Mouse (Mus musculus) Patski (cell line): ENCODE results near the gene Nek10. TPM values are rescaled to one million over a fixed set of nuclear protein-coding genes. Genes with fewer than 3 reads are reported as not detected.
"Not testable (repeated sequence)": the region's sequence is repeated elsewhere in the genome, so short reads cannot be mapped to it uniquely, and the experiment has no call there.

ENCODE experiments used
- ATAC-seq: fragments of 100-300 bp; one replicate; pipeline ENCODE4 v1.8.0; 2021
- CTCF ChIA-PET: fragments of 350-600 bp; sonication (Branson Sonifier 250); formaldehyde crosslinking; loops from one replicate; lab custom pipeline; 2022; ENCODE audit warnings: inconsistent platforms; lab: Charles Lee
- POLR2A ChIA-PET: fragments of 350-600 bp; sonication (Branson Sonifier 250); formaldehyde crosslinking; loops from one replicate; lab custom pipeline; 2022; ENCODE audit warnings: antibody characterized with exemption, inconsistent platforms; lab: Charles Lee
- DNase-seq: peaks from one replicate; pipeline ENCODE4 v3.0.0-alpha.2; 2011; ENCODE audit warnings: low read depth, low spot score
- H3K27me3 ChIP-seq: fragments of 371-371 bp; one replicate; pipeline ENCODE4 v1.5.1; 2021
- CTCF ChIP-seq: fragments of 100-300 bp; IDR thresholded peaks from one replicate; pipeline ENCODE4 v1.5.1; 2021
- in situ Hi-C: fragments of 300-500 bp; cut with MboI; formaldehyde crosslinking; loops from 3 replicates; pipeline ENCODE4 v1.11.1; 2018; ENCODE audit warnings: low pct_unique_long_range_greater_than_20kb, mixed read lengths
- polyA plus RNA-seq: library from polyadenylated mRNA; unstranded; gene quantifications from one replicate; pipeline ENCODE4 v1.2.3, GENCODE M21; 2021

Nek10 gene
- polyA plus RNA-seq, result not detected

DNA sequence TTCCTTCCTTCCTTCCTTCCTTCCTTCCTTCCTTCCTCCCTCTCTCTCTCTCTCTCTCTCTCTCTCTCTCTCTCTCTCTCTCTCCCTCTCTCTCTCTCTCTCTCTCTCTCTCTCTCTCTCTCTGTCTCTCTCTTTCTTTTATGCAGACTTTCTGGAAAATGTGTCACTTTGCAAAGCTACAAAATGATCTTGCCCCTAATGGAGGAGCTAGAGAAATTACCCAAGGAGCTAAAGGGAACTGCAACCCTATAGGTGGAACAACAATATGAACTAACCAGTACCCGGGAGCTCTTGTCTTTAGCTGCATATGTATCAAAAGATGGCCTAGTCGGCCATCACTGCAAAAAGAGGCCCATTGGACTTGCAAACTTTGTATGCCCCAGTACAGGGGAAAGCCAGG, at the start of gene Nek10:
TSS of gene Nek10 (plus strand) at position 301 of the 400 bp plus-strand sequence.
- ATAC-seq, POLR2A ChIA-PET, DNase-seq, H3K27me3 ChIP-seq, in situ Hi-C loops, CTCF ChIA-PET: not testable (repeated sequence)

DNA sequence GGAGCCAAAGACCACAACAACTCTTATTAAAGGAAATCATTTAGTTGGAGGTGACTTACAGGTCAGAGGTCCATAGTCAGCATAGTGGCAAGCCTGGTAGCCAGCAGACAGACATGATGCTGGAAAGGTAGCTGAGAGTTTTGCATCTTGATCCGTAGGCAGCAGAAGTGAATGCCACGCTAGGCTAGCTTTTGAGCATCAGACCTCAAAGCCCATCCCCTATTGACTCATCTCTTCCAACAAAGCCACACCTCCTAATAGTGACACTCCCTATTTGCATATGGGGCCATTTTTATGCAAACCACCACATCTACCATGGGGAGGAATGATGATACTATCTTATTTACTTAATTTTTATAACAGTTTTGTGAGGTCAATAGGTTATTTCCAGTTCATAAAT, 22.0 kb upstream of the Nek10 start:
- no peak for TF ChIP-seq CTCF
- in situ Hi-C loops, result no loop called here
- H3K27me3 ChIP-seq, result no peaks in the 10 kb centered on the region
- no peak for ATAC-seq
- no peak for DNase-seq
- ChIA-PET POLR2A (no interaction called here), CTCF (no interaction called here)

DNA sequence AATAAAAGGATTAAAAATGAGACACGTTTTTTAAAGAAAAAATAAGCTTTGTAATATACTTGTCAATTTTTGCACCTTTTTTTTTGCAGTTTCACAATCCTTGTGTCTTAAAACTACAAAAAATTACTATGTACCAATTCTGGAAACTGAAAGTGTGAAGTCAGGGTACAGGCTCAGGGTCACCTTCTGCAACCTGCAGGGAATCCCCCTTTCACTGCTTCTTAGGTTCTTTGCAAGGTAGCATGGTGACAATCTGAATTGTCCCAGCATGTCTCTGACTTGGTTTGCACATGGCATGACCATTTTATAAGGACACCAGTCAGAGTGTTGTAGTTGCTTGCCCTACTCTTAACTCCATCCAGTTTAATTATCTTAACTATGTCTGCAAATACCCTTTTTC, 19.0 kb upstream of the Nek10 start:
- ATAC-seq (no peak), DNase-seq (no peak)
- TF ChIP-seq CTCF, result no peak
- no peaks in the 10 kb centered on the region for H3K27me3 ChIP-seq
- POLR2A ChIA-PET, result no interaction called here
- CTCF ChIA-PET, result no interaction called here
- in situ Hi-C loops, result no loop called here

DNA sequence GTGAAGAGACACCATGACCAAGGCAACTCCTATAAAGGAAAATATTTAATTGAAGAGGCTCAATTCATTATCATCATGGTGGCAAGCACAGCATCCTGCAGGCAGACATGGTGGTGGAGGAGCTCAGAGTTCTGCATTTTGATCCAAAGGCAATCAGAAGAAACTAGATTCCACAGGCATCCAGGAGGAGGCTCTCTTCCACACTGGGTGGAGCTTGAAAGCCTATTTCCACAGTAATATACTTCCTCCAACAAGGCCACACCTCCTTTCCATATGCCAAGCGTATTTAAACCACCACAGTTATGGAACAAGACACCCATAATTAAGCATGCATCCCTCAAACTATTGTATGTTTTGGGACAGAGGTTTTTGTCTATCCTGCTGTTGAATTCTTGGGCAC, 16.2 kb upstream of the Nek10 start:
- in situ Hi-C loops, result no loop called here
- ChIA-PET CTCF (no interaction called here), POLR2A (no interaction called here)

DNA sequence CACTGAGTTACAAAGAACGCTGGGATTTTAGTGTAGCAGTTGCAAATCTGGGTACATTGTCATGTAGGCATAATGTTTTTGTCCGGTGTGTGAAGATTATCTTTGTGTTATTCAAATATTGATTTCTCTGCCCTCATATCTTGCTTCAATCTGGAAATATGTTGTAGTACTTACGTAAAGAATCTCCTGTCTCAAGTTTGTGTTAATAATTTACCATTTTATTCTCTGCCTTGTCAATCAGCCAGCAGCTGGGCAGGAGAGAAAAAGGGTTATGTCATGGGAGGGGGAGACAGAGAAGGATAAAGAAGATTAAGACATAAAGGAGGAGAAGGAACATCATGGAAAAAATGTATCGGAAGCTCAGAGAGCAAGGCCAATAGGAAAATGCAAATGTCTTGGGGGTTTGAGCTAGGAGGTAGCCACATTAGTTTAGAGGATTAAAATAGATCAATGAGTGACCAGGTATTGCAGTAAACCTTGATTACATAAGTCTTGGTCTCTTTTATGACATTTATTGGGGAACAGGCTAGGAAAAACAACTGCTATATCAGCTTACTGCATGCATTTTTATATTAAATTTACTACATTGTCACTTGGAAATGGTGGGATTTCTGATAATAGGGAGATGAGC, 13.3 kb upstream of the Nek10 start:
- CTCF ChIA-PET, result no interaction called here
- H3K27me3 ChIP-seq, result no peaks in the 10 kb centered on the region
- no peak for TF ChIP-seq CTCF
- ATAC-seq (no peak), DNase-seq (no peak)
- POLR2A ChIA-PET, result no interaction called here
- in situ Hi-C loops, result no loop called here

More for the DNA sequence above, 16.2 kb upstream of the Nek10 start:
- ATAC-seq (no peak), DNase-seq (no peak)
- TF ChIP-seq CTCF, result no peak
- H3K27me3 ChIP-seq, result no peaks in the 10 kb centered on the region

DNA sequence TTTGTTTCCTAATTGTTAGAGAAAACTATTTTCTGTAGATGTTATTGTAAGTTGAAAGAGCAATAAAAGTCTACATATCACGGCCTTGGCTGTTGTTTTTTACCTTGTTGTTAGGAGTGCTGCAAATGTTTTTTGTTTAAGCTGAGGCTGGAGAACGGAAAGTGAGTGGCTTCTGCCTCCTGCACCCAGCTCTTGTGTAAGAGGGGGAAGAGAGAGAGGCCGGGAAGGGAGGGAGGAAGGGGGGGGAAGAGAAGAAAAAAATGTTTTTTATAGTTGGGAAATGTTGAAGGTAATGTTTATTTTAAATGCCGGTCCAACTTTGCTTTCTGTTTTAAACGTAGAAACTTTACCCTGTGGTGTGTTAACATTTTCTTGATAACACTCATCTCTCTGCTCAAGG, 3.4 kb upstream of the Nek10 start:
- ChIA-PET POLR2A (no interaction called here), CTCF (no interaction called here)
- ATAC-seq (no peak), DNase-seq (no peak)
- in situ Hi-C loops, result no loop called here
- no peaks in the 10 kb centered on the region for H3K27me3 ChIP-seq
- TF ChIP-seq CTCF, result no peak

DNA sequence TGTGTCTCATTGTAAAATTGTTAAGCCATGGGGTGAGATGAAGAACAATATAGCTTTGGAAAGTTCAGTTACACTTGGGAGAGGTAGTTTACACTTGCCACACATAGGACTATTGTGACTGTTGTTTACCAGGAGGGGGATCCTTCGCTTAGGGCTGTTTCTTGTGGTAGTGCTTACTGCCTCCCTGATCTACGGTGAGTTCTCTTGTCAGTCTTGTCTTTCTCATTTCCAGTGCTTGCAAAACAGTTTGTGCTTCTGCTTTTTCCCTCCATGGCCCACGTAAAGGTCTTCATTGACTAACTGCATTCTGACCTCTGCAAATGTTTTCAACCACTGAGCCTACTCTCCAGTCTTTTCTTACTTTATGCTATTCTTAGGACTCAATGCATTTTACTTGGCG, 2.9 kb upstream of the Nek10 start:
- in situ Hi-C loops, result no loop called here
- ChIA-PET POLR2A (no interaction called here), CTCF (no interaction called here)
- ATAC-seq (no peak), DNase-seq (no peak)
- no peaks in the 10 kb centered on the region for H3K27me3 ChIP-seq
- no peak for TF ChIP-seq CTCF

DNA sequence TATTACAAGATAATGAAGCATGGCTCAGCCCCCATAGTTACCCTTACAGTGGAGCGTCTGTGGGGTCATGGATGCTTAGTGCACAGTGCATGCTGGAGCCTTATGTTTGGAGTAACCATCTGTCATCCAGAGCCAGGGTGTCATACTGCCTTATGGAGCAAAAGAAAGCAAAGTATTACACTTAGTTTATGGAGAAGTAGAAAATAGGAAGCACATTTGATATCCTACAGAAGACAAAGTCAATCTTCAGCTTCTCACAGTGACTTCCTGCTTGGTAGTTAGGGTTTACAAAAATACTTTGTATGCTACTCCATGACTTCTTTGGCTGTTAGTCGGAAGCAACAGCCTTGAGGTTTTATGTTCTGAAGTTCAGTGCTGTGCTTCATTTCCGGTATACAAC, 2.4 kb upstream of the Nek10 start:
- ATAC-seq (no peak), DNase-seq (no peak)
- TF ChIP-seq CTCF, result no peak
- ChIA-PET POLR2A (no interaction called here), CTCF (no interaction called here)
- in situ Hi-C loops, result no loop called here
- no peaks in the 10 kb centered on the region for H3K27me3 ChIP-seq

DNA sequence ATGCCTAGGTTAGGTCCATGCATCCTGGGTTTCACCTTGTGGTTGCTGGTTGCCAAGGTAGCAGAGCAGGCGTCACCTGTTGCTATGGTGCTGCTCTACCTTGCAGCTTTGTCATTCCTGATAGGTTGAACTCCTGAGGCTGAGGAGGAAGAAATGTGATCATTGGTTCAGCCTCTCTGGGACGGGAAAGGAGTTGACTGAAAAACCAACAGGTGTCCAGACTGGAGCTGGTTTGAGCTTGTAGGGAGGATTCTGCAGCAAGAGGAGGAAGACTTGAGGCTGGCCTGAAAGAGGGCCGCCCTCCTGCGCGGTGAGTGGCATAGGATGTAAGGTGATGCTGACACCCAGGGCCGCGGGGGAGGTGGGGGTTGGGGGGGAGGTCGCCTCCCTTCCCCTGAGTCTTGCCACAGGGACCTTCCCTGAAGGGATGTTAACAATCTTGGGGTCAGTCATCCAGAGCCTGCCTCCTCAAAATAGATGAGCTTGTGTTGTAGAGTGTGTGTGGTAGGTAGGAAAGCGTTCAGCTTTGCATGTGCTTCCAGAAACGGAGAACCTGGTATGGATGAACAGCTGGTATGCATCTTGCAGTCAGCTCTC, 804 bp downstream of the Nek10 start:
- ChIA-PET CTCF (no interaction called here), POLR2A (no interaction called here)
- DNase-seq (no peak), ATAC-seq (peak; percentile 21)
- no peak for TF ChIP-seq CTCF
- in situ Hi-C loops, result no loop called here
- no peaks in the 10 kb centered on the region for H3K27me3 ChIP-seq

DNA sequence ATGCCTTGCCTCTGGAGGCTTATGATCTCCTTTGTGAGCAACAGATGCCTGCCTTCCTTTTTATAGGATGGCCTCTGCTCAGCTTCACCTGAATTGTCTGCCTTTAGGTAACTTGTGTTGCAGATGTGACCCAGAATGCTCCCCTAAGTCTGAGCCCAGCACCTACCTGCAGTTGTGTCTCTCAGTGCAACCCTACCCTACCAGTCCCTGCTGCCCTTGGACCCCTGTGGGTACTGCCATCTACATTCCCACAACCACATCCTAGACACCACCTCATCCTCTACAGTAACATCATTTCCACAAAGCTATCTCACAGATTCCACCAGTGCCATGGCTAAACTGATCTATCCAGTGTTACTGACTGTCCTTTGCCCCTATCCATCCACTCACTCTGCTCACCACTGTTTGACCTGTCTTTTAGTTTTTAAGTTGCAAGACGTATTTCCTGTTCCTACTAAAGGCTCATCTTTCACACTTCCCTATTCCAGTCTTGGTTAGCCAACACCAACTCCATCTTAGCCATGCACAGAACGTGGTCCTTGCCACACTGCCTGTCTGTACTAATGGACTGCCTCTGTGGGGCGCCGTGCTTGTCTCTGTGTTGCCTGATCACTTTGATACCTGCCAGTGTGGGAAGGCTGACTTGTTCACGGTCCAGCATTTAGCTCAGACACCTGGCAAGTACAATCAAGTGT, 1.4 kb downstream of the Nek10 start:
- ChIA-PET CTCF (interaction anchor here (0.8 kb wide), 1 partner anchor 32 kb away, joined by 3 read pairs; no protein-coding TSS in a partner anchor), POLR2A (no interaction called here)
- H3K27me3 ChIP-seq, result no peaks in the 10 kb centered on the region
- ATAC-seq, result peak; percentile 17
- DNase-seq, result no peak
- in situ Hi-C loops, result no loop called here
- no peak for TF ChIP-seq CTCF

DNA sequence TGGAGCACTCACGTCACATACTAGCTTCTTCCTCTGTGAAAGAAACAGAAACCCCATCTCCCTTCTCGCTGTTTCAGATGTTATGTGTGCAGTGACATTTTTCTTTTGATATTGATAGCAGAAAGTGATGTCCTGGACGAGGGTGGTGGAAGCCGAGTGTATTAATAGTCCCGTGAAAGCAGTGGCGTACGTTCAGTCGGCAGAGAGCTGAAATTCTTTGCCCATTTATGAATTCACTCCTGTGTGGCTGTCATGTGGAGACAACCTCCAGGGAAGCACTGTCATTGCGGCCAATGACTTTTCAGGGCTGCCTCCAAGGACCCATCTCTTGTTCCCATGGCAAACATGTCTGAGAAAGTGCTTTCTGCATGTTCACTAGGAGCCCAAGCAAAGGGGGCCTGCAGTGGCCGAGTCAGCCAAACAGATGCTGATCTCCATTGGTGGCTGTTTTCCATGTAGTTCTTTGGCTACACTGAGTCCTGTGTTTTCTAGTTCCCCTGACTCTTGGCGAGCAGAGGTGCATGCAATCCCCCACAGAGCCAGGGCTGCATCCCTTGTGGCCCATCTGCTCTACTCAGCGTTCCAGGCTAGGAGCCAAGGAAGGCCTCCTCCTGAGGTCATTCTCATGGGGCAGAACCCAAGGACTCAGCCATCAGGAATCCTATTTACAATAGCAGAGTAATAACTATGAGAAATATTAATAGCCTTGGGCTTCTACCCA, 29.5 kb downstream of the Nek10 start:
- peak; percentile 82 for ATAC-seq
- TF ChIP-seq CTCF, result no peak
- in situ Hi-C loops, result no loop called here
- ChIA-PET POLR2A (no interaction called here), CTCF (interaction anchor here (1.2 kb wide), 1 partner anchor 23 kb away, joined by 3 read pairs; no protein-coding TSS in a partner anchor)
- DNase-seq, result peak; percentile 51
- H3K27me3 ChIP-seq, result no peaks in the 10 kb centered on the region
